Mouse (Mus musculus) neutrophil, adult 5-6 weeks (primary cell): ENCODE data around the gene Grm1. TPM values are rescaled to one million over a fixed set of nuclear protein-coding genes. Genes with fewer than 3 reads are reported as not detected.
"Not testable (repeated sequence)": the region's sequence is repeated elsewhere in the genome, so short reads cannot be mapped to it uniquely, and the experiment has no call there.

Experiments
- ATAC-seq: fragments of 151-379, 151-347 bp; 2 replicates; pipeline ENCODE4 v1.8.0; 2017; ENCODE audit warnings: mild to moderate bottlenecking, moderate TSS enrichment; ENCODE audit not compliant: insufficient number of reproducible peaks, poor library complexity, low FRiP score, severe bottlenecking; ENCODE audit errors: extremely low read depth
- total RNA-seq: library from RNA; stranded (forward); fragments of 200-1000 nt; gene quantifications from 2 replicates; pipeline ENCODE4 v1.2.3, GENCODE M21; 2017

The Grm1 gene
- total RNA-seq: 4.3 and 5.2 TPM in 2 replicates

DNA sequence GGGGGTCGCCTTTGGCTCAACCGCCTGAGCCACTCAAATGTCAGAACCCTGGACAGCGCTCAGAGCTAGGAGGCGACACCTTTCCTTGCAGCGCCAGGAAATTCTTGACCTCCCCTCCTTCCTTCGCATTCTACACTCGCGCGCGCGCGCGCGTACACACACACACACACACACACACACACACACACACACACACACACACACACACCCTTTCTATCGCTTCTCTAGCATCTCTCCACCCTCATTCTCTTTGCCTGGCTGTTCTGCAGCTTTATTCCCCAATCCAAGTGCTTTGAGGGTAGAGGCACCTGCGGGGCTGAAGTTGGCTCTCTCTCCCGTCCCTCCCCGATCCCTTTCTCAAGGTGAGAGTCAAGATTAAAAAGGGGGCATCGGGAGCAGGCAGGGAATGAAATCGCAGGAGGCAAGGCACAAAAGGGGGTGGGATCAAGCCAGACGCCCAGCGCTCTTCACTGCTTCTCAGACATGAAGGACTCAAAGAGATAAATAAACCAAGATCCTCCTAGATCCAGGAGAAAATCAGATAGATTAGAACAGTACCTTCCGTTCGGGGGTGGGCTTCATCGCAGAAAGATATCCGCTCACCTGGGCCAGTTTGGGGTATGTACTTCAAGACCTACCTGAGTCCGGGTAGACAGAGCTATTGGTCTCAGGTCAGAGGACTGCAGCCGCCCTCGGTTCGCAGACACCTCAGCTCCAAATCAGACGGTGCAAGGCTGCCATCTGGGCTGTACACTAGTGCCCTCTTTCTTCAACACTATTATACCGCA lies at the start of gene Grm1:
Gene Grm1, minus strand, starts transcription at position 746 of the 788 bp plus-strand sequence.
- ATAC-seq: no peak

DNA sequence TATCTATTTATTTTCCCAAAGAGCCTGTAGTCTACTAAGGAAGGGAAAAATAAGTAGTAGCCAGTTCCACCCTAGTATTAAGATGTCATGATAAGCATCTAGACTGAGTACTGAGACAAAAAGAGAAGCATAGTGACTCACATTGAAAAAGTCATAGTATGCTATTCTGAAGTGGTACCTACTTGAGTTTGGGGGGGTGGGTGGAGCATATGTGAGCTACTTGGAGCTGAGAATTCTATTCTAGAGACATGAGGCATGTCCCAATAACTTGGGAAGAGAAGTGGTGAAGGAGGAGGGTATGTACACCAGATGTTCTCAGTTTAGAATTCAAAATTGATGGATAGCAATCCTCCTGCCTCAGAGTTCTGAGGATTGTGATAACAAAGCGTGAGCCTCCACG lies 39.6 kb upstream of the Grm1 start:
- no peak for ATAC-seq

DNA sequence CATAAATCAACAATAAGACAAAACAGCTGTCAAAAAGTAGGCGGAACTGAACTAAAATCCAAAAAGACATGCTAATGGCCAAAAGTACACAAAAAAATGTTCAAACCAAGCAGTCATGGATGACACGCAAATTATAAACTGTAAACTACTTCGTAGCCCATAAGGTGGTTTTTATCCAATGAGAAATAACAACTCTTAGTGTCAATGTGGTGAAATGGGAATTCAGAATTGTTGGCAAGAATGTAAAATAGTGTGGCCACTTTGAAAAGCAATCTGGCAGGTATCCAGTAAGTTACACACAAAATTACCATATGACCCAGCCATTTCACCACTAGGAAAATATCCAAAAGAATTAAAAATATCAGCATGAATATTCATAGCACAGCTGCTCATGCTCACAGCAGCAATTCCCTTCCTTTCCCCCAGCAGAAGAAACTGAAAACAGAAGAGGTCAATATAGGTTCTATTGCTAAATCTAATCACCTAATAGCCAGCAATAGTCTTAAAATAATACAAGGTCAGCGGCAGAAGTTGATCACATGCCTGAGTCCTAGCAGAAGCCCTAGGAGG lies 16.4 kb upstream of the Grm1 start:
- ATAC-seq: no peak

DNA sequence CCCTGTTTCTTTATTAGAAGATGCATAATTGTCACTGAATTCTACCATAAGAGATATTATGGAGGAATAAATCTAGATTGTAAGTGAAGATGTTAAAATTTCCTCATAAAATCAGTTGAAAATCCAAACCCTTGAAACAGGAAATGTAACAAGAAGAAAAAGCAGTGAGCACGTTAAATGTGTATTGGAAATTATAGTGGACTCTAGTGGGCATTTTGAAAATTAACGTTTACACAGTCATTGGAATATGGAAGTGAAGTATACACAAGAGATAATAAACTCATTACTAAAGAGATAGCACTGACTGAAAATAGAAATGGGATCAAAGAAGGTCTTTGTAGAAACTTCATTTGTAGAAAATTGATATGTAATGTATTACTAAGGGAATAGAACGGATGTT lies 4.2 kb upstream of the Grm1 start:
- no peak for ATAC-seq

DNA sequence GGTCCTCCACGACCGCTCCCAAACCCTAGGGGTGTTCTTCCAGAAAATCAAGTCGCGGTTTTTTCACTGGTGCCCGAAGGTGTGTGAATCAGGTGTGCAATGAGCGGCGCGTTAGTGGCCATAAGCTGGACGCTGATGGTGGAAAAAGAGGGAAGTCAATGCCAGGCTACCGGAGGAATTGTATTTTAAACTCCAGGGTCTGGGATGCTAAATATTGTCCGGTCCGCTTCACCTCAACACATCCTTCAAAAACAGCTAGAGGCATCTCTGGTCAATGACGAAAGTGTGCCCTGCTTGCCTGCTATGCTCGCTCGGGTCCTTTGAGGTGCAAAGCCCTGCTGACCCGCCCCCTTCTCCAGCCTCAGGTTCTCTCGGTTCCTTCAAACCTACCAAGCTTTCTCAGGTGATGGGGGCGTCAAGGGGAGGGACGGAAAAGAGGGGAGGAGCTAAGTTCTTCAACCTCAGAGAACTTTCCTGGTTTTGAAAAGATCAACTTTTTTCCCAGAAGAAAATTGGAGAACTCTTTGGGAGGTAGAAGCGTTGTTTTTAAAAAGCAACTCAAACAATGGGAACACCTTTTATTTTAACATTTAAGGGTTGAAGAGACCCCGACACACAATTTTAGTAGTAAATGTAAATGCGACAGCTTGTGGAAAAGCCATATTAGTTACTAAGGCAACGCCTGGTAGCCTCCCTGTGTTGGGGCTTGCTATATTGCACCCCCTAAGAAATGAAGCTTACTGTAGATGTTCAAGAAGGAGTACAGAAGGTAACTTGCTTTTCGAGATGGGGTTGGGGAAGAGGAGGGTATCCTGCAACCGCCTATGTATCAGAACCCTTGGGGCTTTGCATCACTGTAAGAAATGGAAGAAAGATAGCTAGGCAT lies 1.2 kb downstream of the Grm1 start:
- no peak for ATAC-seq

DNA sequence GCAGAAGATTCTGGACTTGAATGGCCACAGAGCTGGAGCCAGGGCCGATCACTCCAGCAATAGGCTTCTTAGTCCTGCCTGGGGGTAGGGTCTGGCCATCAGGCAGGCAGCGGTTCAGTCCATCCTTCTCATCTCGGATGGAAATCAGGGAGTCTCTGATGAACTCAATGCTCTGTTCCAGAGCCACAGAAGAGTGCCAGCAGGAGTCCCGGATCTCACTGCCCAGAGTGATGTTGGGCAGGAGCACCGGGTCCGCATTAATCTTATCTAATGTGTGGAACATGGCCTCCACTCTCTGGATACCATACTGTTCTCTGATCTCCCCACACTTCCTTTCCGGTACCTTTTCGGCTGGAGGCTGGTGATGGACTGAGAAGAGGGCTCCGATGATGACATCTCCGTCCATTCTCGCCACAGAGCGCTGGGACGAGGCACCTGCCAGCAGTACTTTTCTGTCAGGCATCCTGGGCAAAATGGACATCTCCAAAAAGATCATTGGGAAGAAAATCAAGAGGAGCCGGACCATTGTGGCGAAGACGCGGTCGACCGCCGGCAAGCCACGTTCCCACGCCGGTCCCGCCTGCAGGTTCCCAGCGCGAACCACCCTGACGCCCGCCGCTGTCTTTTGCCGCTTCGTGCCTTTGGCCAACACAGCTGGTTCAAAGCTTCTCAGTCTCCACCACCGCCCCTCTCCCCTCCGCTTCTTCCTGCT lies 2.0 kb downstream of the Grm1 start:
- no peak for ATAC-seq

DNA sequence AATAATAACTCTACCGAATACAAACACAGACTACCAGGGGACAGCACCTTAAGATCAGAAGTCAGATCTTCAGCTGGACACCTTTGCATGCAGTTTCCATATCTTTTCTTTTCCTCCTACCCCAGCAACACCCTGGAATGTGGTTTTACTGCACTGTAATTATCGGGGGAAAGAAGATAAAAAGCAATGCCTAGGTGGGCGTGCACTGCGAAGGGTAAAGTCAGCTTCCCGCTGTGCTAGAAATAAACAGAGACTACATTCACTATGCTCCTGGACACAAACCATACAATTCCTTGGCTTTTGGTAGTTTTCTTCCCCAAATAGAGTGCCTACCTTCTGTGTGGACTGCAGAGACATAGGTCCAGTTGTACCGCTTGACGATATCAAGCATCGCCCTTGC lies 2.6 kb downstream of the Grm1 start:
- ATAC-seq: no peak

DNA sequence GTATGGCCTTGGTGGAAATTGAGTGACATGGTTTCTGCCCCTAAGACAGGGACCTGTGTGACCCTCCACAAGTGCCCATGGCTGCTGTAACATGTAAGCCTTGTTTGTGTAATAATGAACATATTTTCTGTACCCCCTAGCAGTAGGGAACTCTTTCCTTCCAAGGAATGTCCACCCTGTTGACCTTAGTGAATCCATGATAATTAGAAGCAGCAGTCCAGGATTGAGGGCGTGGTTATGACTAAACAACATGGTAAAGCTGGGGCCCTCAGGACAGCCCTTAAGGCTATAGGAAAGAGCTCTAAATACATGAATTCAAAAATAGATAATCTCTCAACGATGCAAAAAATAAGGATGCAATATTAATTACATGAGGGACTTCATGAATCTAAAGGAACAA lies 17.0 kb downstream of the Grm1 start:
- ATAC-seq: no peak

DNA sequence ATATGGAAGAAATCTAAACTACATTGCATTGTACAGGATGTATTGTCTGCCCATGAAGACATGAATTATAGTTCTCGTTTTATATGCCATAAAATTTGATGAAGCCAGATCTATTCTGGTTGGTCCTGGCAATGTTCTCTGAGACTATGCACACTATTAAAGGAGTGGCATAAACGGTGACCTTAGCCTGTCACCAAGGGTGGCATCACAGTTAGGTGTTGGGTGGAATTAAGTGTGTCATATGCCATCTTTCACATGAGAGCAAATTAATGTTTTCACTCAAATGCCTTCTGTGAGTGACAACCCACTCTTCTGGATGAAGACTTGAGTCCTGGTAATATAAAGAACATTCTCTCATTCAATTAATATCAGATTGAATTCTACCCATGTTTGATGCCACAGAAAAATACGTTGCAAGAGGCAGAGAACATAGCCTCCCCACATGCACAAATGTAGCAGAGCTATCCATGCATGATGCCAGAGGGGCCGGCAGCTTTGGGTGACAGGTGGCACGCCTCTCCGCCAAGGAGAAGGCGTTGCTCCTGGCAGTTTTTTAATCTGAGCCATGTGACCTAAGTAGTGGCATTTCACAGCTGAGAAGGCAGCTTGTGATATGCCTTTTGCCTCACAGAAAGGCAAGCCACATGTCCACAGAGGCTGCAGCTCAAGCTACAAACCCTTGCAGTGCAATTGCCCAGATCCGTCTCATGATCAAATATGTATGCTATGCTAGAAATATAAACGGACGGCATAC lies 20.7 kb downstream of the Grm1 start:
- no peak for ATAC-seq

DNA sequence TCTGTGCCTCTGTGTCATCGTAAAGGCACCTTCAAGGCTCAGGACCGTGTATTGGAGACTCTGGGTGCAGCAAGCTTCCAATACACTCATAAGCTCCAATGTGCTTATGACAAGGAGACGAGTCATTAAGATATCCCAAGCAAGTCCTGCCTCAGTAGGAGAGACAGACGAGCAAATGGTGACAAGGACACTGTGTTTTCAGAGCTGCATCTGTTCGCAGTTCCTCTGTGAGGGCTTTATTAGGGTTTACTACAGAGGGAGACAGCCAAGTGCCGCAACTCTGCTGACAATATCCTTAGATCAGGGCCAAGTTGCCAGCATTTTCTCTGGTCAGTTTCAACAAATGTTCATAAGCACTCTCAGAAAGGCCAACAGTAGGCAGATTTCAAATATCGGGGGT lies 32.8 kb downstream of the Grm1 start:
- ATAC-seq: no peak

DNA sequence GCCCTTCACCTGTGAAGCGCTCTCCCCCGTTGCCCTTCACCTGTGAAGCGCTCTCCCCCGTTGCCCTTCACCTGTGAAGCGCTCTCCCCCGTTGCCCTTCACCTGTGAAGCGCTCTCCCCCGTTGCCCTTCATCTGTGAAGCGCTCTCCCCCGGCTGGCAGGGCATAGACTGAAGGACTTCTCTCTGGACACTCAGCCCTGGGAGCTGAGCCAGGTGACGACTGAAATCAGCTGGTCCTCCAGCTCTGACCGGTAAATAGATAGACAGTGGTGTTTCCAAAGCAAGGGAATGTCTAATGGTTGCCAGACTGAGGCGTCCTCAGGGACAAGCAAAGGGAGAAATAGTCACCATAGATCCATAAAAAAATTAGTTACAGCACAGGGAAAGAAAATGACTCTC lies 36.7 kb downstream of the Grm1 start:
- ATAC-seq: not testable (repeated sequence)

DNA sequence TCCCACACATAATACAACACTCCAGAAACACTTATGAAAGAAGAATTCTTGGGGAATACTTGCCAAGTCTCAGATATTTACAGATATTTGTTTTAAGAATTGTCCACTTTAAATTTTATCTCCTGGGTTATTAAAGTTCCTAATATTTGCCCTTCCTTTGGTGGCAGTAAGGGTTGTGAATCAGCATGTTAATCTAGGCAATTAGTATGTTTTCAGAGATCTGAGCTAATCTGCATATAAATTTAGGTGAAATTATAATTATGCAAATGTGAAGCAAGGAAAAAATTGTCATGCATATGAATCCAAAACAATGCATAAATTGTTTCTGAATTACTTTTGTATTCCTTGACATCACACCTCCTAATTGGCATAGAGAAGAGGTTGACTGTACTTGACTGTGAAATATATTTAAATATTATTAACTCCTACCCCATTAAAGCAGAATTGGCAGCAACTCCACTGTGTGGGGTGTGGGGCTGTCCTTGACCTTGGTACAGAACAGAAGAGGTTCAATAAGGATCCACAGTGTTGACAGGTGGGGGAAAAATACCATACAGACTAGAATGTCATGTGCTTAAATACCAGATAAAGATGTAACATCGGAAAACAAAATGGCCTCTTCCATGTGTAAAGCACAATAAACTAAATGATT lies 37.6 kb downstream of the Grm1 start:
- ATAC-seq: no peak

DNA sequence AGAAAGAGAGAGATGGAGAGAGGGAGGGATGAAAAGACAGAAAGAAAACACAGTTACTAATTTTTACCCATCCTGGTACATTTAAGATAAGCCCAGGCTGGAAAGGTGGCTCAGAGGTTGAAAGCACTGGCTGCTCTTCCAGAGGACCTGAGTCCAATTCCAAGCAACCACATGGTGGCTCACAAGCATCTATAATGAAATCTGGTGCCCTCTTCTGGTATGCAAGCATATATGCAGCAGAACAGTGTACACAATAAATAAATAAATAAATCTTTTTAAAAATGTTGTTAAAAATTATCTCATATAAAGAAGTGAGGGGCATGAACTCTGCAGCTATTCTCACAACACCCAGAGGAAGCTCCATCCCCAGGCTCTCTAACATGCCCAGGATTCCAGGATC lies 42.8 kb downstream of the Grm1 start:
- no peak for ATAC-seq

DNA sequence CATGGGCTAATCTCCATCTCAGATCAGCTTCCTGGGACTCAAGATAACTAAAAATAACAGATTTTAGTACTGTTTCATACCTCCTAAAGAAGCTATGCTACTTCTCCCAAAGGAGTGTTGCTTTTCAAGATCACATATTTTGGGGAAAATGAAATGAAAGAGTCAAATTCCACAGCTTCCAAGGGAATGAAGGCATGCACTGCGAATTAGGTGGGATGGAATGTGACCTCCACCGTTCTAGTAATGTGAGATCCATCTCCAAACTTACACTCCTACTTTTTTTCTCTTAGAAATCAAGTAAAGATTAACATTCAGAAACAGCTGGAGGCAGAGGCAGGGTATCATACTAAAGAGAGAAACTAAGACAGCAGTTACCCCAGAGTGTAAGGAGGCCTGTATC lies 49.9 kb downstream of the Grm1 start:
- ATAC-seq: no peak

DNA sequence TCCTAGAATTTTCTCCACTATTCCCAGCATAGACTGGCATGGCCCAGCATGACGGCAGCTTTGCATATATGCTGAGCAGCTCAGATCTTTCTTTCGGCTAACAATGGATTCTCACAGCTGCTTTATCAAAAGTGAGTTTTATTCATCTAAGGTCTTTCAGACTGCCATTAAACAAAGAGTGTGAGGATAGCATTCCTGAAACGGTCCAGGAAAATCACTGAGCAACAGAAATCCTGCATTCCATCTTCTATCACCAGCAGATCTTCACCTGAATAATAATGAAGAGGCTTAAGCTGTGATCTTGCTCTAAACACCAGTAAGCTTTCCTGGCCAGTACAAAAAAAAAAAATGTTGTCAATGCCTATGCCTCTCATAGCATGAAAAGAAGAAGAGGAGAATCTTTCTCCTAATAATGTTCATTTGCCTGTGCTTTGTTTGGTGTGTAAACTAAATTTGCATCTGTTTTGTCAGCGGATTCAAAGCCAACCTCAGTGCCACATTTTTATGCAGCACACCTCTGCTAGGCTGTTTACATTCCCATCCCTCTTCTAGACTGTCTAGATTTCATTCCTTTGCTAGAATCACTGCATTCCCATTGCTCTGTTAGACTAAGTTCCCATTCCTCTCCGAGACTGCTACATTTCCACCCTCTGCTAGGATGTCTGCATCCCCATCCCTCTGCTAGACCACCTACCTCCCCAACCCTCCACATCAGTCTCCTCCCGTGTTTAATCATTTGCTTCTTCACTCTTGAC lies 56.2 kb downstream of the Grm1 start:
- ATAC-seq: no peak

DNA sequence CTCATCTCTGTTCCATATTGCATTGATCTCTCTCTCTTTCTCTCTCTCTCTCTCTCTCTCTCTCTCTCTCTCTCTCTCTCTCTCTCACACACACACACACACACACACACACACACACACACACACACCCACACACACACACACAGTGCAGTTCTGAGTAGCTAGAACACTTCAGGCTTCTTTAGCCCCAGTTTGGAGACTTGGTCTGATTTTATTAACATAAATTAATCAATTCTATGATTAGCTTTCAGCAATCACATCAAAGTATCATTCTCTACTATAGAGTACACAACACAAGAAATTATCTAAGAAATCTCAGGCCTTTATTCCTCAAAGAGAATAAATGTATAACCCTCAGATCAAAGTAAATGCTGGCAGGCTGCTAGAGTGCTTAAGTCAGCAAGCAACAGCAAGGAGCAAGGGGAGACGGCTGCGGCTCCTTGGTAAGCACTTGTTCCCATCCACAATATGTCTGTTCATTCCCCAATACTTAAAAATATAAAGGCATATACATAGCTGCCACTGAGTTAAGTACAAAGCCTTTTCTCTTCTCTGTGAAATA lies 63.1 kb downstream of the Grm1 start:
- no peak for ATAC-seq

DNA sequence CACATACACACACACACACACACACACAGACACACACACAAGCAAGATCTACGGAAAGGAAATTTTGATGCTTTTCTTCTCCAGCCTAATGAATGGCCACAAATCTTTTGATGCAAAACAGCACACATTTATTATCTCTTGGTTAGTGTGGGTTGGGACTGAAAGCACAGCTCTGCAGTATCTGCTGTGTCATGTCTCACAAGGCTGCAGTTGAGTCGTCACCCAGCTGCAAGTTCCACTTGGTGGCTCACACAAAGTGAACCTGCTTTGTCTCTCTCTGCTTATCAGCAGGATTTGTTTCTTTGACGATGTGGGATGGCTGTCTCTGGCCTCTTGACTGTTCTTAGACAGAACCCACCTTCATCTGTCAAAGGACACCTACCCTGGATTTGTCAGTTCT lies 68.5 kb downstream of the Grm1 start:
- ATAC-seq: no peak
